Mouse (Mus musculus) right cerebral cortex, adult 18-20 months (tissue): ENCODE measurements around the gene Tmem132c.

Source experiments
- DNase-seq: peaks from one replicate; pipeline ENCODE4 v3.0.0; 2022; ENCODE audit warnings: mixed read lengths

Gene Tmem132c

GRCm38 (mm10) chr5:127431561-127431960 is 190.0 kb downstream of the Tmem132c start:
- no peak for DNase-seq

- no peak for DNase-seq
Observed at GRCm38 (mm10) chr5:127436836-127437235, 195.2 kb downstream of the Tmem132c start.

GRCm38 (mm10) chr5:127438639-127439038 is 197.0 kb downstream of the Tmem132c start:
- no peak for DNase-seq

- no peak for DNase-seq
Observed at GRCm38 (mm10) chr5:127441963-127442362, 200.4 kb downstream of the Tmem132c start.

GRCm38 (mm10) chr5:127453580-127453979 is 212.0 kb downstream of the Tmem132c start:
- no peak for DNase-seq

GRCm38 (mm10) chr5:127454068-127454467 is 212.5 kb downstream of the Tmem132c start:
- DNase-seq: no peak

GRCm38 (mm10) chr5:127456076-127456475 is 214.5 kb downstream of the Tmem132c start:
- DNase-seq: no peak

GRCm38 (mm10) chr5:127468151-127468550 is 226.5 kb downstream of the Tmem132c start:
- no peak for DNase-seq

- no peak for DNase-seq
Observed at GRCm38 (mm10) chr5:127470351-127470750, 228.7 kb downstream of the Tmem132c start.

- no peak for DNase-seq
Observed at GRCm38 (mm10) chr5:127471902-127472301, 230.3 kb downstream of the Tmem132c start.

GRCm38 (mm10) chr5:127473706-127474105 is 232.1 kb downstream of the Tmem132c start:
- DNase-seq: no peak

- DNase-seq: no peak
Observed at GRCm38 (mm10) chr5:127474856-127475255, 233.2 kb downstream of the Tmem132c start.

- no peak for DNase-seq
Observed at GRCm38 (mm10) chr5:127477790-127478189, 236.2 kb downstream of the Tmem132c start.

GRCm38 (mm10) chr5:127478322-127478721 is 236.7 kb downstream of the Tmem132c start:
- no peak for DNase-seq

- no peak for DNase-seq
Observed at GRCm38 (mm10) chr5:127480931-127481330, 239.3 kb downstream of the Tmem132c start.

GRCm38 (mm10) chr5:127481416-127481815 is 239.8 kb downstream of the Tmem132c start:
- DNase-seq: no peak

GRCm38 (mm10) chr5:127482342-127482741 is 240.7 kb downstream of the Tmem132c start:
- DNase-seq: no peak

GRCm38 (mm10) chr5:127483955-127484659 is 242.5 kb downstream of the Tmem132c start:
- no peak for DNase-seq

- DNase-seq: no peak
Observed at GRCm38 (mm10) chr5:127484813-127485486, 243.3 kb downstream of the Tmem132c start.

GRCm38 (mm10) chr5:127487190-127487589 is 245.6 kb downstream of the Tmem132c start:
- DNase-seq: no peak

GRCm38 (mm10) chr5:127488666-127489065 is 247.1 kb downstream of the Tmem132c start:
- DNase-seq: no peak

GRCm38 (mm10) chr5:127491724-127492123 is 250.1 kb downstream of the Tmem132c start:
- DNase-seq: no peak

- DNase-seq: no peak
Observed at GRCm38 (mm10) chr5:127496895-127497294, 255.3 kb downstream of the Tmem132c start.

- no peak for DNase-seq
Observed at GRCm38 (mm10) chr5:127499151-127499827, 257.7 kb downstream of the Tmem132c start.
